Mouse (Mus musculus): ENCODE measurements around the gene Nrxn2.

DNA sequence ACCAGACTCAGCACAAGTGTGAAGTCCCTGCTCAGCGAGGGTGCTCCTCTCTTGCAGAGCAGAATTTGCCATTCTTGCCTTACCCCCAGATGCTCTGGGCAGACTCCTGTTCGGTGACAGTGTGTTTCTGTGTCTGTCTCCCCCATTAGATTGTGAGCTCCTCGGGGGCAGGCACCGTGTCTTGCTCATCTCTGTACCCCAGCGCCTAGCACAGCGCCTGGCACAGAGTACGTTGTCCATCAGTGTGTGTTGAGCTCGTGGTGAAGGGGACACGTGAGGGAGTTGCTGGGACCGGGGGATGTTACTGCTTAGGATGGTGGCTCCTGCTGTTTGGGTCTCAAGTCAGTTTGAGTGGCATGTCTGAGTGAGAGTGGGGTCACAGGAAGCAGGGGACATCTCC, 14.7 kb upstream of the Nrxn2 start:
- TF ChIP-seq ZC3H11A (IDR thresholded peaks at IDR 0.05; ENCODE audit: borderline replicate concordance, low read depth, low read length) (no peak), CHD2 (IDR thresholded peaks at IDR 0.05; ENCODE audit: low read depth, low read length) (no peak)
